Mouse (Mus musculus) testis, adult 2 months (tissue): ENCODE measurements around the gene Ranbp9. TPM values are rescaled to one million over a fixed set of nuclear protein-coding genes. Genes with fewer than 3 reads are reported as not detected.

Experiments used
- H3K27ac ChIP-seq: fragments of 200-500 bp; 2 replicates; pipeline ENCODE4 v1.5.1; 2012; ENCODE audit warnings: low read depth, low read length; ENCODE audit not compliant: control insufficient read depth, insufficient read depth
- H3K27me3 ChIP-seq: fragments of 200-500 bp; 2 replicates; pipeline ENCODE4 v1.6.1; 2012; ENCODE audit warnings: mild to moderate bottlenecking, low read length, moderate library complexity; ENCODE audit not compliant: control insufficient read depth, insufficient read depth
- H3K36me3 ChIP-seq: fragments of 200-500 bp; 2 replicates; pipeline ENCODE4 v1.6.1; 2012; ENCODE audit warnings: mild to moderate bottlenecking, low read length; ENCODE audit not compliant: control insufficient read depth, insufficient read depth
- H3K4me1 ChIP-seq: fragments of 200-500 bp; 2 replicates; pipeline ENCODE4 v1.6.1; 2012; ENCODE audit warnings: low read length; ENCODE audit not compliant: control insufficient read depth, insufficient read depth
- H3K4me3 ChIP-seq: fragments of 200-500 bp; 2 replicates; pipeline ENCODE4 v1.5.1; 2012; ENCODE audit warnings: low read depth, mild to moderate bottlenecking, low read length, moderate library complexity, mixed read lengths; ENCODE audit not compliant: control insufficient read depth
- CTCF ChIP-seq: fragments of 200-500 bp; IDR thresholded peaks from 2 replicates; pipeline ENCODE4 v1.5.1; 2012; ENCODE audit warnings: low read depth, mild to moderate bottlenecking, inconsistent platforms, low read length, moderate library complexity; ENCODE audit not compliant: control insufficient read depth, insufficient read depth, insufficient replicate concordance
- POLR2A ChIP-seq: fragments of 200-500 bp; IDR thresholded peaks from 2 replicates; pipeline ENCODE4 v1.6.1; 2012; ENCODE audit warnings: low read depth, mild to moderate bottlenecking, inconsistent platforms, low read length, moderate library complexity; ENCODE audit not compliant: control insufficient read depth
- polyA plus RNA-seq: library from polyadenylated mRNA; depleted of rRNA; stranded (reverse); fragments of >200 nt; gene quantifications from 2 replicates; pipeline ENCODE4 v1.2.3, GENCODE M21; 2012

Gene Ranbp9
- polyA plus RNA-seq, 1 experiment: 164 TPM

DNA sequence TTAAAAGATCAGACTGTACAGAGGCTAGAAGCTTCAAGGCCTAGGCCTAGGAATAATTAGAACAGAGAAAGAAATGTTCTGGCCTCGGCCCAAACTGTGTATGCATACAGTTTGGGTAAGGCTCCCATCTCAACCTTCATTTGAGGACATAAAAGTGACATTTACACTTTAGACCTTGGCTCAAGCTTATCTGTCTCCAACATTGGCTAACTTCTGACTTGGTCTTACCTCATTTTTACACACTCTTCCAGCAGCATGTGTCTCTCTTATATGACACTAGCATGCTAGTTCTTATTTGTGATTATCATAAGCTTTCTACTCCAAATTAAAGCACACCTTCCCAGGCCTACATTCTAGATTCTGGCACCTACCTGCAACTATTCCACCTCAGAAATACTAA lies 11.5 kb downstream of the Ranbp9 start:
- Histone ChIP-seq H3K27ac (no peak overlapping the region), H3K27me3 (no peaks in the 10 kb centered on the region), H3K4me1 (no peaks in the 10 kb centered on the region; the same call in none of the 2 replicates), H3K4me3 (no peak overlapping the region), H3K36me3 (no peaks in the 10 kb centered on the region)
- TF ChIP-seq CTCF (no peak), POLR2A (no peak)

DNA sequence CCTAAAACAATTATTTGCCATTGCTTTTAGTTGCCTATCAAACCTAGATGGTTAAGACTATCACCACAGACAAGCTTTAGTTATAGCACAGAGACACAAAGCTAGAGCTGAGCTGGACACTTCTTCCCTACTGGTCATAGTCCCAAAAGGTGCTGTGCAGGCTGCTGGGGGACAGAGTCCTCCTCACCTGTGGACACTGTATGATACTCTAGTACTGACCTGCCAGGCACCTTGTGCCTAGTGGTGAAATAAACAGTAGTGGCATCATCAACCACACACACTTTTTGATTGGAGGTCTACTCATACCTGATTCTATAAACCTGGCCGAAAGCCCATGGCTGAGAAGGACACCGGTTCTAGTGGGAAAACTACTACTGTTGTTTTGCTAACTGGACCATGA lies 16.5 kb downstream of the Ranbp9 start:
- TF ChIP-seq CTCF (no peak), POLR2A (no peak)
- H3K27ac ChIP-seq: no peak overlapping the region
- no peak overlapping the region for H3K4me3 ChIP-seq

DNA sequence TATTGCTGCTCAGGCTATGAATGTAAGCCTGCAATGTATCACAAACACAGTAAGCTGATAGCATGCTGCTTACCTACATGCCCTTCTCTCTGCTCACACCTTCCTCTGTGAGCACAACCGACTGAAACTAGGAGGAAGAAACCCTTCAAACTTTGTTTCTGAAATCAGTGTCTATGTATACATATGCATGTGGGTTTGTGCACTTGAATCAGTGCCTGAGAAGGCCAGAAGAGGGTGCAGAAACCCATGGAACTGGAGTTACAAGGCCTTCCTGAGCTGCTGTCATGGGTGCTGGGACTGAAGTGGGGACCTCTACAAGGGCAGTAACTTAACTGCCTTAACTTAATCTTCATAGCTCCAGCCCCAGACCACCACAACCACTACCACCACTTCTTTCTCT lies 23.9 kb downstream of the Ranbp9 start:
- no peak for TF ChIP-seq CTCF
- Histone ChIP-seq H3K36me3 (no peaks in the 10 kb centered on the region), H3K27me3 (no peaks in the 10 kb centered on the region), H3K4me3 (no peak overlapping the region), H3K4me1 (0 out of 2 replicates have a peak, but pooled peaks cover 2% of the 10 kb centered on the region), H3K27ac (no peak overlapping the region)

More for the DNA sequence above, 16.5 kb downstream of the Ranbp9 start:
- Histone ChIP-seq H3K27me3 (no peaks in the 10 kb centered on the region), H3K4me1 (no peaks in the 10 kb centered on the region; the same call in 1 of the 2 replicates), H3K36me3 (no peaks in the 10 kb centered on the region)

DNA sequence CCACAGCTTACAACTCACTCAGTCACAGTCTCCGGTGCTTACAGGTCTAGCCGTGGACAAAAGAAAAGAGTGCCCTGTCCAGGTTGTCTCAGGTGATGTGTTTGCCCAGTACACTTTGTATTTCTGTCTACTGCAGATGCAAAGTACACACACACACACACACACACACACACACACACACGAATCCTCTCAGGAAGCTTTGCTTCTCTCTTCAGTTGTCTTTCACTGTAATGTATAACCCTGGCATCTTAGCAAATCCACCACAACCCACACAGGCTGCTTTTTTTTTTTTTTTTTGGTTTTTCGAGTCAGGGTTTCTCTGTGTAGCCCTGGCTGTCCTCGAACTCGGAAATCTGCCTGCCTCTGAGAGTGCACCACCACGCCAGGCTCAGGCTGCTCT lies 26.7 kb downstream of the Ranbp9 start:
- H3K27me3 ChIP-seq: no peaks in the 10 kb centered on the region
- H3K4me1 ChIP-seq: 0 out of 2 replicates have a peak, but pooled peaks cover 2% of the 10 kb centered on the region
- no peak overlapping the region for H3K27ac ChIP-seq
- TF ChIP-seq CTCF: no peak
- no peak for TF ChIP-seq POLR2A
- H3K4me3 ChIP-seq: no peak overlapping the region
- H3K36me3 ChIP-seq: no peaks in the 10 kb centered on the region

GRCm38 (mm10) chr13:43452843-43453605 lies 28.1 kb downstream of the Ranbp9 start:
- H3K4me1 ChIP-seq: 0 out of 2 replicates have a peak, but pooled peaks cover 2% of the 10 kb centered on the region
- no peak overlapping the region for H3K4me3 ChIP-seq
- H3K36me3 ChIP-seq: no peaks in the 10 kb centered on the region
- TF ChIP-seq CTCF (no peak), POLR2A (no peak)
- no peak overlapping the region for H3K27ac ChIP-seq
- no peaks in the 10 kb centered on the region for H3K27me3 ChIP-seq

DNA sequence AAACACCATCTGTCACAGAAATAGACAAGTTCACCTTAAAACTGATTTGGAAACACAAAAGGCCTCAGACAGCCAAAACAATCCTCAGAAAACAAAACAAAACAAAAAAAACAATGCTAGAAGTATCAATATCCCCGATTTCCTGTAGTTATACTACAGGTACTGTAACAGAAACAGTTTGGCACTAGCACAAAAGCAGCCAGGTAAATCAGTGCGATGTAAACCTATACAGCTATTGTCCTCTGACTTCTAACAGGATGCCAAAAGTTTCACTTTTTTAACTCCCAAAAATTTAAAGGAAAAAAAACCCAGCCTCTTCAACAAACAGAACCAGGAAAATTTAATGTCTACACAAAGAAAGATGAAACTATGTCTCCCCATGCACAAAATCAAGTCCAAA lies 28.9 kb downstream of the Ranbp9 start:
- Histone ChIP-seq H3K4me3 (no peak overlapping the region), H3K27me3 (no peaks in the 10 kb centered on the region), H3K27ac (no peak overlapping the region), H3K36me3 (no peaks in the 10 kb centered on the region), H3K4me1 (peaks cover 2% of the 10 kb centered on the region; the same call in 1 of the 2 replicates)
- TF ChIP-seq POLR2A (no peak), CTCF (no peak)

- H3K36me3 ChIP-seq: no peaks in the 10 kb centered on the region
- H3K4me3 ChIP-seq: no peak overlapping the region
- no peaks in the 10 kb centered on the region for H3K27me3 ChIP-seq
- TF ChIP-seq CTCF: no peak
- TF ChIP-seq POLR2A: no peak
- H3K27ac ChIP-seq: no peak overlapping the region
- peaks cover 2% of the 10 kb centered on the region; the same call in 1 of the 2 replicates for H3K4me1 ChIP-seq
Observed at GRCm38 (mm10) chr13:43450686-43451085, 30.4 kb downstream of the Ranbp9 start.

- no peak overlapping the region for H3K4me3 ChIP-seq
- no peak overlapping the region for H3K27ac ChIP-seq
- no peaks in the 10 kb centered on the region for H3K36me3 ChIP-seq
- no peaks in the 10 kb centered on the region for H3K27me3 ChIP-seq
- no peaks in the 10 kb centered on the region; the same call in 1 of the 2 replicates for H3K4me1 ChIP-seq
- TF ChIP-seq POLR2A (no peak), CTCF (no peak)
Observed at GRCm38 (mm10) chr13:43447721-43448120, 33.4 kb downstream of the Ranbp9 start.
